Mouse (Mus musculus) liver, embryonic 16.5 days (tissue): ENCODE results near the gene Spry1. TPM values are rescaled to one million over a fixed set of nuclear protein-coding genes. Genes with fewer than 3 reads are reported as not detected.

Experiments used
- ATAC-seq: fragments of 200-750 bp; cut with Nextera tagmentation; 2 replicates; pipeline ENCODE4 v1.8.0; 2017; ENCODE audit warnings: low read depth, mild to moderate bottlenecking, moderate number of reproducible peaks, moderate library complexity
- H3K27ac ChIP-seq: fragments of 300-500 bp; sonication (generic); 2 replicates; pipeline ENCODE4 v1.5.1; 2014; ENCODE audit warnings: mild to moderate bottlenecking, low read length
- H3K27me3 ChIP-seq: fragments of 300-500 bp; sonication (generic); 2 replicates; pipeline ENCODE4 v1.6.1; 2014; ENCODE audit warnings: low read depth, low read length, mixed read lengths; ENCODE audit not compliant: control insufficient read depth, insufficient read depth
- H3K36me3 ChIP-seq: fragments of 300-500 bp; sonication (generic); 2 replicates; pipeline ENCODE4 v1.6.1; 2014; ENCODE audit warnings: mild to moderate bottlenecking; ENCODE audit not compliant: control insufficient read depth, insufficient read depth
- H3K4me1 ChIP-seq: fragments of 300-500 bp; sonication (generic); 2 replicates; pipeline ENCODE4 v1.6.1; 2014; ENCODE audit warnings: low read depth, low read length, mixed read lengths; ENCODE audit not compliant: control insufficient read depth
- H3K4me2 ChIP-seq: fragments of 300-500 bp; sonication (generic); 2 replicates; pipeline ENCODE4 v1.6.1; 2014; ENCODE audit warnings: low read depth, low read length, mixed read lengths
- H3K4me3 ChIP-seq: fragments of 300-500 bp; sonication (generic); 2 replicates; pipeline ENCODE4 v1.5.1; 2014; ENCODE audit warnings: low read depth, mild to moderate bottlenecking, low read length
- H3K9ac ChIP-seq: fragments of 300-500 bp; sonication (generic); 2 replicates; pipeline ENCODE4 v1.6.1; 2014; ENCODE audit warnings: low read depth, low read length
- H3K9me3 ChIP-seq: fragments of 300-500 bp; sonication (generic); replicated peaks from 2 replicates; pipeline ENCODE4 v1.6.1; 2016; ENCODE audit warnings: low read length; ENCODE audit not compliant: control insufficient read depth
- WGBS: fragments of 180-500 bp; shearing (Covaris S2); extraction: QIAGEN DNeasy Blood & Tissue Kit; methylation state at CpG from one replicate; pipeline ENCODE4 v1.1.7; 2014; ENCODE audit not compliant: insufficient replicate concordance; 5-methylcytosine and 5-hydroxymethylcytosine counted together
- polyA plus RNA-seq: library from polyadenylated mRNA; unstranded; fragments of >200 nt; fragmentation: Nextera tagmentation; extraction: Ambion mirVana; gene quantifications from 2 replicates; pipeline ENCODE4 v1.2.1, GENCODE M21; 2015

The Spry1 gene
- polyA plus RNA-seq, 1 experiment from 2014 or later: 2.8 TPM

GRCm38 (mm10) chr3:37659621-37660020, 19.9 kb downstream of the Spry1 start:
- Histone ChIP-seq H3K9me3 (no peaks in the 10 kb centered on the region), H3K4me3 (no peak overlapping the region), H3K9ac (no peak overlapping the region), H3K27me3 (peaks cover 17% of the 10 kb centered on the region), H3K36me3 (no peaks in the 10 kb centered on the region), H3K4me1 (peaks cover 23% of the 10 kb centered on the region), H3K4me2 (peak overlapping the region; percentile 13; the same call in 1 of the 2 replicates), H3K27ac (no peak overlapping the region)
- WGBS: 19% methylated on average over 6 of the region's 6 CpGs
- peak; percentile 76 for ATAC-seq

GRCm38 (mm10) chr3:37666291-37667118, 26.8 kb downstream of the Spry1 start:
- Histone ChIP-seq H3K36me3 (no peaks in the 10 kb centered on the region), H3K4me3 (no peak overlapping the region), H3K4me1 (peaks cover 4% of the 10 kb centered on the region), H3K9me3 (no peaks in the 10 kb centered on the region), H3K9ac (no peak overlapping the region), H3K4me2 (no peak overlapping the region), H3K27ac (no peak overlapping the region), H3K27me3 (no peaks in the 10 kb centered on the region)
- peak; percentile 56 for ATAC-seq
- WGBS: 13% methylated on average over 9 of the region's 9 CpGs

GRCm38 (mm10) chr3:37667119-37667467, 27.3 kb downstream of the Spry1 start:
- H3K27me3 ChIP-seq: no peaks in the 10 kb centered on the region
- peaks cover 4% of the 10 kb centered on the region for H3K4me1 ChIP-seq
- no peak overlapping the region for H3K4me2 ChIP-seq
- no peak for ATAC-seq
- no peaks in the 10 kb centered on the region for H3K36me3 ChIP-seq
- H3K9me3 ChIP-seq: no peaks in the 10 kb centered on the region
- WGBS: 18% methylated on average over 2 of the region's 2 CpGs
- no peak overlapping the region for H3K27ac ChIP-seq
- no peak overlapping the region for H3K9ac ChIP-seq
- no peak overlapping the region for H3K4me3 ChIP-seq

GRCm38 (mm10) chr3:37667736-37668135, 28.0 kb downstream of the Spry1 start:
- 35% methylated on average over 7 of the region's 7 CpGs for WGBS
- H3K4me1 ChIP-seq: peaks cover 4% of the 10 kb centered on the region
- H3K27ac ChIP-seq: no peak overlapping the region
- H3K4me3 ChIP-seq: no peak overlapping the region
- no peak for ATAC-seq
- no peak overlapping the region for H3K9ac ChIP-seq
- no peak overlapping the region for H3K4me2 ChIP-seq
- 0 out of 2 replicates have a peak, but pooled peaks cover 1% of the 10 kb centered on the region for H3K27me3 ChIP-seq
- no peaks in the 10 kb centered on the region for H3K9me3 ChIP-seq
- H3K36me3 ChIP-seq: no peaks in the 10 kb centered on the region

- peaks cover 6% of the 10 kb centered on the region; the same call in 1 of the 2 replicates for H3K27me3 ChIP-seq
- no peak overlapping the region for H3K27ac ChIP-seq
- no peak overlapping the region for H3K4me3 ChIP-seq
- no peaks in the 10 kb centered on the region for H3K36me3 ChIP-seq
- no peaks in the 10 kb centered on the region for H3K9me3 ChIP-seq
- ATAC-seq: no peak
- H3K4me1 ChIP-seq: peaks cover 4% of the 10 kb centered on the region
- H3K4me2 ChIP-seq: no peak overlapping the region
- WGBS: 73% methylated on average over 12 of the region's 12 CpGs
- no peak overlapping the region for H3K9ac ChIP-seq
Measured at GRCm38 (mm10) chr3:37668652-37669051, 28.9 kb downstream of the Spry1 start.

GRCm38 (mm10) chr3:37669100-37669499, 29.4 kb downstream of the Spry1 start:
- ATAC-seq: no peak
- 85% methylated on average over 20 of the region's 20 CpGs for WGBS
- Histone ChIP-seq H3K36me3 (no peaks in the 10 kb centered on the region), H3K4me3 (no peak overlapping the region), H3K4me2 (no peak overlapping the region), H3K4me1 (peaks cover 4% of the 10 kb centered on the region), H3K27ac (no peak overlapping the region), H3K9me3 (no peaks in the 10 kb centered on the region), H3K9ac (no peak overlapping the region), H3K27me3 (peaks cover 6% of the 10 kb centered on the region; the same call in 1 of the 2 replicates)

- Histone ChIP-seq H3K4me2 (no peak overlapping the region), H3K27me3 (peaks cover 11% of the 10 kb centered on the region), H3K27ac (no peak overlapping the region), H3K4me1 (no peaks in the 10 kb centered on the region; the same call in 1 of the 2 replicates), H3K9ac (no peak overlapping the region), H3K36me3 (no peaks in the 10 kb centered on the region), H3K9me3 (no peaks in the 10 kb centered on the region), H3K4me3 (no peak overlapping the region)
- ATAC-seq: no peak
- 38% methylated on average over 15 of the region's 15 CpGs for WGBS
Measured at GRCm38 (mm10) chr3:37672266-37673040, 32.7 kb downstream of the Spry1 start.

GRCm38 (mm10) chr3:37673513-37674261, 33.9 kb downstream of the Spry1 start:
- Histone ChIP-seq H3K9ac (no peak overlapping the region), H3K27ac (no peak overlapping the region), H3K4me1 (no peaks in the 10 kb centered on the region; the same call in 1 of the 2 replicates), H3K27me3 (peaks cover 11% of the 10 kb centered on the region), H3K36me3 (no peaks in the 10 kb centered on the region), H3K4me2 (no peak overlapping the region), H3K4me3 (no peak overlapping the region), H3K9me3 (no peaks in the 10 kb centered on the region)
- ATAC-seq: no peak
- WGBS: 57% methylated on average over 13 of the region's 13 CpGs
